Mouse (Mus musculus) G1E-ER4 (cell line): ENCODE data around the gene Engase. TPM values are rescaled to one million over a fixed set of nuclear protein-coding genes. Genes with fewer than 3 reads are reported as not detected.

Source experiments
- GATA1 ChIP-seq: IDR thresholded peaks from one replicate; pipeline ENCODE4 v1.8.0; 2012; ENCODE audit warnings: low read length, inconsistent platforms
- polyA plus RNA-seq: library from polyadenylated mRNA; stranded (reverse); fragments of >175 nt; gene quantifications from 2 replicates; pipeline ENCODE4 v1.2.3, GENCODE M21; 2012

Gene Engase
- polyA plus RNA-seq, 1 experiment = 28.6 TPM

- TF ChIP-seq GATA1 = no peak
Observed at GRCm38 (mm10) chr11:118530313-118530712, 53.7 kb downstream of the Engase start.

DNA sequence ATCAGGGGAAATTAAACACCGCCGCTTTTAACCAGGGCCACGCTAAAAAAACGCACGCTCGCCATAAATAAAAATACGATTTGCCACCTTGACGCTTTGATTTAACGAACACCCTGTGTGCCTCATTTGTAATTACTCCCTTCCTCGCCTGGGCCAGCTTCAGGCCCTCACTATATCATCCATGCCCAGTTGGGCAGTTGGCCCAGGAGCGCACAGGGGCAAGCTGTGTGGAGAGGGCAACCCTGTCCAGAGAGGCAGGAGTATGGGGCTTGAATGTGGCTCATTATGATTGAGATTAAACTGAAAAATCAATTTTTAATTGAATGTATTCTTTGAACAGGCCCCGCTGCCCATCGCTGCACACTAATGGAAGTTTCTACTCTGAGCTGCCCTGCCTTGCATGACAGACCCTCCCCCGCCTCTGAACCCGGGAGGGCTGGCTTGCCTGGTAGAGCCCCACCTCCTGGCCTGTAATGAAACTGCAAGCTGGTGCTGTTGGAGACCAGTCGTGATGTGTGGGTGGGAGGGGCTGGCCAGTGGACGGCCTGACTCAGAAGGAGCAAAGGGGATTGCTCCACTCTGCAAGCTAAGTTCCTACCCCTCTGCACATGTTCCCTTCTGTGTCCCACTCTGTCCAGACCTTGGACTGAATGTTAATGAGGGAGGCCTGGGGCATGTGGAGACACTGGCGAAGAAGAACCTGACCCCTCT lies 57.9 kb downstream of the Engase start:
- no peak for TF ChIP-seq GATA1

DNA sequence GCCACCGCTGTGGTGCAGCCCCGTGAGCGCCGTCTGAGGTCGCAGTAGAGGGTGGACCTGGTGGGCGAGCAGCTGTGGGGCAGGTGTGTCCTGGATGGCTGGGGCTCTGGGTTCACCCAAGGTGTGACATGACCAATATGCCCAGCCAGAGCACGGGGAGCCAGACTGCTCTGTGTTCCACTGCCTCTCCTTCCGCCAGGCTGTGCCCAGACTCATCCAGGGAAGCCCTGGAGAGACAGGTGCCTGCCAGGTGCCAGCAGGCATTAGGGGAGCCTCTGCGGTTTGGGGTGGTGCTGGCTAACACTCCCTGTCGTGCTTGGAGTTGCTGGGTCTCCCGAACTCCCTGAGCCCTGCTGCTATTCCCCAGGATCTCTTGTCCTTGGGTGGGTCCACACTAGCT lies 61.4 kb downstream of the Engase start:
- TF ChIP-seq GATA1 = no peak

Other genes with a start within 250 kb of the Engase start
- gene Cyth1, start 228.2 kb upstream of the Engase start, polyA plus RNA-seq = 3.9 and 4.5 TPM in 2 replicates
- gene Usp36, start 186.6 kb upstream of the Engase start, polyA plus RNA-seq = 56.9 and 68.7 TPM in 2 replicates
- not detected in 2 replicates for gene Cep295nl, start 134.3 kb upstream of the Engase start, polyA plus RNA-seq
- gene Timp2, start 121.1 kb upstream of the Engase start, polyA plus RNA-seq = not detected in 2 replicates
- 27.2 and 28.4 TPM in 2 replicates for gene Lgals3bp, start 74.7 kb upstream of the Engase start, polyA plus RNA-seq
- gene Cant1, start 57.7 kb upstream of the Engase start, polyA plus RNA-seq = 53.1 and 60.2 TPM in 2 replicates
- gene C1qtnf1, start 48.6 kb upstream of the Engase start, polyA plus RNA-seq = not detected in 2 replicates